Mouse (Mus musculus) neural tube, embryonic 13.5 days (tissue): Measurements from ENCODE around the gene Prpf31. TPM values are rescaled to one million over a fixed set of nuclear protein-coding genes. Genes with fewer than 3 reads are reported as not detected.

Experiments
- ATAC-seq: fragments of 200-750 bp; cut with Nextera tagmentation; 2 replicates; pipeline ENCODE4 v1.8.0; 2017; ENCODE audit warnings: low read depth, mild to moderate bottlenecking, moderate TSS enrichment, moderate library complexity
- H3K27ac ChIP-seq: fragments of 300-500 bp; sonication (generic); replicated peaks from 2 replicates; pipeline ENCODE4 v1.5.1; 2015; ENCODE audit warnings: moderate library complexity, mild to moderate bottlenecking, inconsistent platforms
- H3K27me3 ChIP-seq: fragments of 300-500 bp; sonication (generic); 2 replicates; pipeline ENCODE4 v1.6.1; 2015; ENCODE audit warnings: mild to moderate bottlenecking, inconsistent platforms
- H3K36me3 ChIP-seq: fragments of 300-500 bp; sonication (generic); 2 replicates; pipeline ENCODE4 v1.6.1; 2015; ENCODE audit warnings: mild to moderate bottlenecking, inconsistent platforms
- H3K4me1 ChIP-seq: fragments of 300-500 bp; sonication (generic); replicated peaks from 2 replicates; pipeline ENCODE4 v1.6.1; 2015; ENCODE audit warnings: inconsistent platforms
- H3K4me2 ChIP-seq: fragments of 300-500 bp; sonication (generic); 2 replicates; pipeline ENCODE4 v1.6.1; 2015; ENCODE audit warnings: inconsistent platforms, mild to moderate bottlenecking, moderate library complexity
- H3K4me3 ChIP-seq: fragments of 300-500 bp; sonication (generic); 2 replicates; pipeline ENCODE4 v1.5.1; 2015; ENCODE audit warnings: mild to moderate bottlenecking, inconsistent platforms
- H3K9ac ChIP-seq: fragments of 300-500 bp; sonication (generic); 2 replicates; pipeline ENCODE4 v1.6.1; 2015; ENCODE audit warnings: moderate library complexity, mild to moderate bottlenecking, inconsistent platforms
- H3K9me3 ChIP-seq: fragments of 300-500 bp; sonication (generic); 2 replicates; pipeline ENCODE4 v1.6.1; 2016; ENCODE audit warnings: inconsistent platforms
- WGBS: fragments of 180-500 bp; shearing (Covaris S2); methylation state at CpG from one replicate; pipeline ENCODE4 v1.1.7; 2015; 5-methylcytosine and 5-hydroxymethylcytosine counted together
- polyA plus RNA-seq: library from polyadenylated mRNA; unstranded; fragments of >200 nt; fragmentation: Nextera tagmentation; extraction: Ambion mirVana; gene quantifications from 2 replicates; pipeline ENCODE4 v1.2.1, GENCODE M21; 2015

The Prpf31 gene
- polyA plus RNA-seq, 1 experiment from 2014 or later = 98.6 TPM

GRCm38 (mm10) chr7:3643412-3643811 is 13.6 kb downstream of the Prpf31 start:
- Histone ChIP-seq H3K27ac (no peak overlapping the region), H3K36me3 (peaks cover 34% of the 10 kb centered on the region), H3K4me2 (peak overlapping the region; percentile 66), H3K9ac (0 out of 2 replicates have a peak overlapping the region, but pooled peaks have one; percentile 41), H3K4me1 (peaks cover 34% of the 10 kb centered on the region), H3K4me3 (no peak overlapping the region; the same call in 1 of the 2 replicates), H3K27me3 (no peaks in the 10 kb centered on the region), H3K9me3 (no peaks in the 10 kb centered on the region)
- WGBS = 69% methylated on average over 5 of the region's 5 CpGs
- ATAC-seq = no peak

GRCm38 (mm10) chr7:3643843-3644242 is 14.1 kb downstream of the Prpf31 start:
- 26% methylated on average over 9 of the region's 9 CpGs for WGBS
- peaks cover 38% of the 10 kb centered on the region for H3K4me1 ChIP-seq

GRCm38 (mm10) chr7:3644348-3644671 is 14.5 kb downstream of the Prpf31 start:
- Histone ChIP-seq H3K27me3 (no peaks in the 10 kb centered on the region), H3K27ac (peak overlapping the region; percentile 25; the same call in 1 of the 2 replicates), H3K4me2 (peak overlapping the region; percentile 66), H3K4me3 (peak overlapping the region; percentile 98), H3K9ac (peak overlapping the region; percentile 41; the same call in 1 of the 2 replicates), H3K9me3 (no peaks in the 10 kb centered on the region), H3K36me3 (peaks cover 25% of the 10 kb centered on the region), H3K4me1 (peaks cover 43% of the 10 kb centered on the region)
- ATAC-seq = peak; percentile 1; the same call in 1 of the 2 replicates
- 2% methylated on average over 11 of the region's 11 CpGs for WGBS

More at GRCm38 (mm10) chr7:3643843-3644242, 14.1 kb downstream of the Prpf31 start:
- peak overlapping the region; percentile 66 for H3K4me2 ChIP-seq
- H3K9me3 ChIP-seq = no peaks in the 10 kb centered on the region
- H3K9ac ChIP-seq = peak overlapping the region; percentile 41; the same call in 1 of the 2 replicates
- H3K4me3 ChIP-seq = peak overlapping the region; percentile 98
- peaks cover 30% of the 10 kb centered on the region for H3K36me3 ChIP-seq
- H3K27me3 ChIP-seq = no peaks in the 10 kb centered on the region
- H3K27ac ChIP-seq = peak overlapping the region; percentile 25; the same call in 1 of the 2 replicates
- no peak for ATAC-seq

- Histone ChIP-seq H3K9me3 (no peaks in the 10 kb centered on the region), H3K4me2 (peak within 1 kb of the TSS; percentile 92)
- WGBS = under 1% methylated on average over 56 of the region's 58 CpGs
Measured at GRCm38 (mm10) chr7:3644672-3645487, 15.1 kb downstream of the Prpf31 start, which contains the start of gene Cnot3. Cnot3 (plus strand) TSS chr7:3645268.

GRCm38 (mm10) chr7:3645488-3646025 is 15.8 kb downstream of the Prpf31 start:
- Histone ChIP-seq H3K27ac (peak overlapping the region; percentile 98), H3K36me3 (peaks cover 17% of the 10 kb centered on the region), H3K27me3 (no peaks in the 10 kb centered on the region), H3K9ac (peak overlapping the region; percentile 100), H3K4me2 (peak overlapping the region; percentile 92), H3K4me1 (peaks cover 47% of the 10 kb centered on the region), H3K9me3 (no peaks in the 10 kb centered on the region), H3K4me3 (peak overlapping the region; percentile 98)
- no peak; the same call in none of the 2 replicates for ATAC-seq
- under 1% methylated on average over 53 of the region's 58 CpGs for WGBS

More at GRCm38 (mm10) chr7:3644672-3645487, 15.1 kb downstream of the Prpf31 start, which contains the start of gene Cnot3:
- Histone ChIP-seq H3K9ac (peak within 1 kb of the TSS; percentile 100), H3K36me3 (peaks cover 19% of the 10 kb centered on the region), H3K4me3 (peak within 1 kb of the TSS; percentile 98), H3K27me3 (no peaks in the 10 kb centered on the region), H3K27ac (peak within 1 kb of the TSS; percentile 98), H3K4me1 (peaks cover 47% of the 10 kb centered on the region)
- peak; percentile 98 for ATAC-seq

GRCm38 (mm10) chr7:3646188-3646587 is 16.4 kb downstream of the Prpf31 start:
- 32% methylated on average over 9 of the region's 9 CpGs for WGBS
- no peaks in the 10 kb centered on the region for H3K9me3 ChIP-seq
- peak overlapping the region; percentile 92 for H3K4me2 ChIP-seq
- ATAC-seq = no peak
- peak overlapping the region; percentile 100 for H3K9ac ChIP-seq
- peak overlapping the region; percentile 98 for H3K27ac ChIP-seq
- peak overlapping the region; percentile 98 for H3K4me3 ChIP-seq
- H3K27me3 ChIP-seq = no peaks in the 10 kb centered on the region
- peaks cover 47% of the 10 kb centered on the region for H3K4me1 ChIP-seq
- peaks cover 17% of the 10 kb centered on the region for H3K36me3 ChIP-seq

- H3K4me1 ChIP-seq = peaks cover 47% of the 10 kb centered on the region
- ATAC-seq = no peak
- no peaks in the 10 kb centered on the region for H3K27me3 ChIP-seq
- H3K9me3 ChIP-seq = no peaks in the 10 kb centered on the region
- peak overlapping the region; percentile 98 for H3K4me3 ChIP-seq
- peak overlapping the region; percentile 92 for H3K4me2 ChIP-seq
- no peak overlapping the region for H3K27ac ChIP-seq
- H3K9ac ChIP-seq = peak overlapping the region; percentile 100
- peaks cover 17% of the 10 kb centered on the region for H3K36me3 ChIP-seq
- 72% methylated on average over 4 of the region's 4 CpGs for WGBS
Measured at GRCm38 (mm10) chr7:3646641-3647040, 16.9 kb downstream of the Prpf31 start.

- ATAC-seq = no peak
- Histone ChIP-seq H3K4me1 (no peaks in the 10 kb centered on the region), H3K27ac (no peak overlapping the region), H3K36me3 (peaks cover 98% of the 10 kb centered on the region), H3K4me2 (no peak overlapping the region), H3K9ac (no peak overlapping the region), H3K4me3 (no peak overlapping the region), H3K9me3 (no peaks in the 10 kb centered on the region), H3K27me3 (no peaks in the 10 kb centered on the region)
- WGBS = 93% methylated on average over 4 of the region's 4 CpGs
Measured at GRCm38 (mm10) chr7:3656966-3657365, 27.2 kb downstream of the Prpf31 start.

- 97% methylated on average over 14 of the region's 14 CpGs for WGBS
- no peak overlapping the region for H3K27ac ChIP-seq
Measured at GRCm38 (mm10) chr7:3658578-3658977, 28.8 kb downstream of the Prpf31 start.

GRCm38 (mm10) chr7:3664524-3665214 is 34.9 kb downstream of the Prpf31 start:
- no peaks in the 10 kb centered on the region for H3K27me3 ChIP-seq
- H3K36me3 ChIP-seq = peaks cover 33% of the 10 kb centered on the region
- H3K4me3 ChIP-seq = peak overlapping the region; percentile 62
- no peaks in the 10 kb centered on the region for H3K9me3 ChIP-seq
- 33% methylated on average over 15 of the region's 15 CpGs for WGBS
- peak; percentile 28 for ATAC-seq
- peak overlapping the region; percentile 79 for H3K9ac ChIP-seq
- peaks cover 22% of the 10 kb centered on the region for H3K4me1 ChIP-seq
- peak overlapping the region; percentile 78 for H3K4me2 ChIP-seq
- H3K27ac ChIP-seq = peak overlapping the region; percentile 79

More at GRCm38 (mm10) chr7:3658578-3658977, 28.8 kb downstream of the Prpf31 start:
- H3K36me3 ChIP-seq = peaks cover 93% of the 10 kb centered on the region
- ATAC-seq = no peak
- H3K9me3 ChIP-seq = no peaks in the 10 kb centered on the region
- no peaks in the 10 kb centered on the region for H3K27me3 ChIP-seq
- H3K4me2 ChIP-seq = no peak overlapping the region
- peaks cover 4% of the 10 kb centered on the region for H3K4me1 ChIP-seq
- no peak overlapping the region for H3K9ac ChIP-seq
- H3K4me3 ChIP-seq = no peak overlapping the region

GRCm38 (mm10) chr7:3665215-3666114 is 35.7 kb downstream of the Prpf31 start, which contains the start of gene Leng1:
Leng1 (minus strand) TSS chr7:3665840.
- Histone ChIP-seq H3K9me3 (no peaks in the 10 kb centered on the region), H3K27me3 (no peaks in the 10 kb centered on the region), H3K4me3 (peak within 1 kb of the TSS; percentile 62), H3K4me2 (peak within 1 kb of the TSS; percentile 78), H3K36me3 (peaks cover 25% of the 10 kb centered on the region), H3K9ac (peak within 1 kb of the TSS; percentile 79), H3K27ac (peak within 1 kb of the TSS; percentile 80), H3K4me1 (peaks cover 22% of the 10 kb centered on the region)
- 4% methylated on average over 45 of the region's 45 CpGs for WGBS
- peak; percentile 99 for ATAC-seq
